Mouse (Mus musculus): ENCODE measurements around the gene AF067061.
A peak's percentile ranks its signal among the peaks of the same experiment; 100 is the strongest.
"Not testable (repeated sequence)": the region's sequence is repeated elsewhere in the genome, so short reads cannot be mapped to it uniquely, and the experiment has no call there.

Gene AF067061

DNA sequence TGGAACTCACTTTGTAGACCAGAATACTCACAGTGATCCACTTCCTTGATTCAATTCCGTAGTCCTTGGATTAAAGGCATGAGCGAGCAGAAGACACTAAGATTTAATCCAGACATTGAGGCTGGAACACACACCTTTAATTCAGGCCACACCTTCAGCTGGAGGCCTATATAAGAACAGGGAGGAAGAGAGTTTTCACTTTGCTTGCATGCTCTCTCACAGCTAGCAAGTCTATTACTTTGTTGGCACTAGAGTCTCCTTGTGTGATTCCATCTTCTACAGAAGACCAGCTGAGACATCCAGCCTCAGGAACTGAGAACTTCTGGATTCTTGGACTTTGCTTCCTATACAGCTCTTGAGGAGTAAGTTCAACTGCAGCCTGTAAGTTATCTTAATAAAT is at the start of gene AF067061:
Gene AF067061 (plus strand): TSS at position 245 of the 400 bp plus-strand sequence.
- DNase-seq (ENCODE audit: low read depth, low spot score): not testable (repeated sequence)

GRCm38 (mm10) chr13:120215847-120216246 is 47.1 kb upstream of the AF067061 start, which contains the start of gene Gm21762:
Gene Gm21762, minus strand, starts transcription at chr13:120215947.
- DNase-seq (ENCODE audit: low read depth, low spot score): not testable (repeated sequence)

DNA sequence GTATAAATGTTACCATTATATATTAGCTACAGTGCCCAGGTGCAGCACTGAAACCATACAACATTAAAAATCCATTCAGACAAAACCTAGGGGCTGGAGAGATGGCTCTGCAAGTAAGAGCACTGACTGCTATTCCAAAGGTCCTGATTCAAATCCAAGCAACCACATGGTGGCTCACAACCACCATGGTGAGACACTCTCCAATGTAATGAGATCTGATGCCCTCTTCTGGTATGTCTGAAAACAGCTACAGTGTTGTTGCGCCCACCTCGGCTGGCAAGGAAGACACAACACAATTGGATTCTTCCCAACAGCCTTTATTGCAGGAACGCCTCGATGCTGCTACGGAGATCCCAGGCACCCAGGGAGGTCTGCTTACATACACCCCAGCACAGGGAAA is 42.0 kb upstream of the AF067061 start:
- not testable (repeated sequence) for DNase-seq (ENCODE audit: low read depth, low spot score)

DNA sequence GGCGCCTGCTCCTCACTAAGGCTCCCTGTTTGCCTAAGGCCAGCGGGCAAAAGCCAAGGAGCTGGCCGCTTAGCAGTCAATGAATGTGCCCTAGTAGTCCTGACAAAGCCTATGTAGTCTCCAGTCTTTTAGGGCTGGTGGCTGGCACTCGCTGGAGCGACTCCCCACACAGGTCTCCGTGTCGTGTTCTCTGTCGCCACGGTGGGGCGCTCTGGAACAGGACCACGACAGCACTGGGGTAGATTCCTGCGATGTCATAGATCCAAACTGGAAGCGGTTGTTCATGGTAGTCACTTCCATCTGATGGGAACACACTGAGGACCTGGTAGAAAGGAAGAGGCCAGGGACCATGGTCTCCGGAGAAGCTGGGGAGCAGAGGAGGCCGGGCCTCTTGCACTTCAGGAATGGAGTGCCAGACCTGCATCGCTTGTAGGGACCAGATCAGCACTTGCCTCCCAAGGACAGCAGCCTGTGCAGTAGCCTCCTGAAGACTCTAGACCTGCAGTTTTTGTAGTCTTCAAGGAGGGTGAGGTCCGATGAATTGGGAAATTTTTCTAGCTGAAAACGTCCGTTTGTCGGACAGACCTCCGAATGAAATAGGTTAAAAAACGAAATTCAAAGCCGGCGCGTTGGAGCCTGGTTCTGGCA is 39.8 kb upstream of the AF067061 start:
- DNase-seq (ENCODE audit: low read depth, low spot score): not testable (repeated sequence)

- DNase-seq (ENCODE audit: low read depth, low spot score): not testable (repeated sequence)
Measured at GRCm38 (mm10) chr13:120231798-120232197, 31.1 kb upstream of the AF067061 start.

DNA sequence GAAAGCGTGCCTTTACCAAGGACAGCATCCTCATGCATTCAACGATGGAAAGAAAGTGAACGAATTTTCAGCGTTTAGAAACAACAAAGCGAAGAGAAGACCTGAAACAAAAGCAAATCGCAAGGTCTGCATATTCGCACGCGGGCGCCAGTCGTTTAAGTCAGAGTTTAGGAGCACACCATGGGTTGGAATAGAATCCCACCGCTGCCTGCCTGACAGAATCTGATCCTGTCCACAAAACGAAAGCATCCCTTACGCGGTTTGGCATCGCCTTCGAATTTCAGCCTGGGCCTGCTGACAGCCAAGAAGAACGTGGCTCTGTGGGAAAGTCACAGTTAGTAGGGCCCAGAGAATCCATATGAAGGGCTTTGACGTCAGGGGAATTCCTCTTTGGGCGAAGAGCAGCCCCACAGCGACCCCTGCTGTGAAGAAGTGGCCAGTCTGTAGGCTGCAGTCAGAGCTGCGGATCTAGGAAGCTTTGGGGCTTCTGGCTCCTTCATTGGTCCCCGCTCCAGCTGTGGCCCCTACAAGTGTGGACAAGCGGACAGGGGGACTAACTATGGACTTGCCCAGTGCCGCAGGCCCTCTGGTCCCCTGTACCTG is 30.4 kb upstream of the AF067061 start:
- not testable (repeated sequence) for DNase-seq (ENCODE audit: low read depth, low spot score)

GRCm38 (mm10) chr13:120238811-120239210 is 24.1 kb upstream of the AF067061 start, which contains the start of gene Gm21731:
Gene Gm21731, plus strand, starts transcription at chr13:120239111.
- not testable (repeated sequence) for DNase-seq (ENCODE audit: low read depth, low spot score)

- not testable (repeated sequence) for DNase-seq (ENCODE audit: low read depth, low spot score)
Measured at GRCm38 (mm10) chr13:120251208-120251924, 11.5 kb upstream of the AF067061 start.

- not testable (repeated sequence) for DNase-seq (ENCODE audit: low read depth, low spot score)
Measured at GRCm38 (mm10) chr13:120258817-120259658, 3.9 kb upstream of the AF067061 start.

- DNase-seq (ENCODE audit: low read depth, low spot score): not testable (repeated sequence)
Measured at GRCm38 (mm10) chr13:120259718-120260117, 3.2 kb upstream of the AF067061 start.

DNA sequence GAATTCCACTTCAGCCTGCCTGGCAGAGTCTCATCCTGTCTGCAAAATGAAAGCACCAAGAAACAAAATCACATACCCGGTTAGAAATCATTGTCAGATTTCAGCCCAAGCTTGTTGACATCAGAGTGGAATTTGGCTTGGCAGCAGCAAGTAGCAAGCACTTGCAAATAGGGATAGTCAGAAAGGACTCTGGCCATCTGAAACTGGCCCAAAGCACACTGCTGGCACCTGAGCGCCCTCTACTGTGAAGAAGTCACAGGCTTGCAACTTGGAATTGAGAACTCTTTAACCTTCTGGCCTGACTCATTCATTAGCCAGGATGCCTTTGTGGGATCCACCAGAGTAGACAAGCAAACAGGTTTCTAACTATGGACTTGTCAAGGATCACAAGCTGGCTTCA is 14.9 kb downstream of the AF067061 start:
- not testable (repeated sequence) for DNase-seq (ENCODE audit: low read depth, low spot score)

DNA sequence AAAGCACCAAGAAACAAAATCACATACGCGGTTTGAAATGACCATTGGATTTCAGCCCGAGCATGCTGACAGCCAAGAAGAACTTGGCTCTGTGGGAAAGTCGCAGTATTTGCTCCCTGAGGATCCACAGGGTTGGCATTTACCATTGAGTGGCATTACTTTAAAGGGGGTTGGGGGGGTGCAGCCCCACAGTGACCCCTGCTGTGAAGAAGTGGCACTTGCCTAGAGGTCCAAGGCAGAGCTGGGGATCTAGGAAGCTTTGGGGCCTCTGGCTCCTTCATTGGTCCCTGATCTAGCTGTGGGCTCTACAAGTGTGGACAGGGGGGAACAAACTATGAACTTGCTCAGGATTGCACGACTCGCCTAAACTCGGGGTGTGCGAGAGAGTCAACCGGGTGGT is 15.9 kb downstream of the AF067061 start:
- no peak for DNase-seq (ENCODE audit: low read depth, low spot score)

DNA sequence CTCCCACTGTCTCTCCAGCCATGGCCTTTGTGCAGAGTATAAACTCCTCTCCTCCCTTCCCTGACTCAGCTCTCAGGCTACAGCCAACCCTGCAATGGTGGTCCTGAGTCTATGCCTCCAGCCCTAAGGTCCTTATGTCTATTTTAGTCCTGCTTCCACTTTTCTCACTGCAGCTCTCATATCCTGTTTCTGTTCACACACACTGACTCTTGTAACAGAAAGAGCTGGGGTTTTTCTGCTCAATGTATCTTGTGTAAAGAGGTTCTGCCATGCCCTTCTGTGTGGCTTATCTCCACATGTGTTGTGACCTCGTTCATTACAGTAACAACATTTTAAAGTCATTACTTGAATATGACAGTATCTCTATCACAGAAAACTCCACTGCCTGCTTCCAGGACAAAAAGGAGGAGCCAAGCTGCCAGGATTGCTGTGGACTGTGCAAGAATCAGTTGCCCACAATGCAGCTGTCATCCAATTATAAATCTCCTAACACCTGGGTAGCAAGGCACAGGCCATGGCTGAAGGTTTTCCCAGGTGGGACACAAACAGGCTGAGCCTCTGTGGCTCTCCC is 36.5 kb downstream of the AF067061 start:
- no peak for DNase-seq (ENCODE audit: low read depth, low spot score)

GRCm38 (mm10) chr13:120299991-120300442 is 37.1 kb downstream of the AF067061 start, which contains the start of gene BC147527:
Gene BC147527, plus strand, starts transcription at chr13:120300392.
- DNase-seq (ENCODE audit: low read depth, low spot score): no peak

DNA sequence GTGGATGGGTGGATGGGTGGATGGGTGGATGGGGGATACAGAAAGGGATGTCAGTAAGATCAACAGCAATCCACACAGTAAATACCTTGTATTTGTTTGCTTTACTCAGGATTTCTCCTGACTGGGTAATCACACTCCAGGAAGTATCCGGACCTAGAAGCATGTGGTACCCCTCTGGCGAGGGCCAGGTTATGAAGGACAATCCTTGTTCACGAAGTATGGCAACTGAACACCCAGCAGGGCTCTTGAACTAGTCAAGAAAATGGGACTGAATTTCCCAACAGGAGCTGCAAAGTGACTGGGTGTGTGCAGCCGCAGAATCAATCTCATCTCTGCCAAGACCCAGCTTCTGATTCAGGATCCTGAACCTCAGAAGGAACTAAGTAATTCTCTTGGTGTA is 37.9 kb downstream of the AF067061 start:
- DNase-seq (ENCODE audit: low read depth, low spot score): no peak

- no peak for DNase-seq (ENCODE audit: low read depth, low spot score)
Measured at GRCm38 (mm10) chr13:120310749-120311148, 47.8 kb downstream of the AF067061 start.

GRCm38 (mm10) chr13:120313584-120313983 is 50.7 kb downstream of the AF067061 start:
- peak; percentile 6 for DNase-seq (ENCODE audit: low read depth, low spot score)
